Mouse (Mus musculus): ENCODE data around the gene Rasa2. TPM values are rescaled to one million over a fixed set of nuclear protein-coding genes. Genes with fewer than 3 reads are reported as not detected.

Gene Rasa2
- polyA plus RNA-seq, 1 experiment from 2014 or later: 20.5 TPM

DNA sequence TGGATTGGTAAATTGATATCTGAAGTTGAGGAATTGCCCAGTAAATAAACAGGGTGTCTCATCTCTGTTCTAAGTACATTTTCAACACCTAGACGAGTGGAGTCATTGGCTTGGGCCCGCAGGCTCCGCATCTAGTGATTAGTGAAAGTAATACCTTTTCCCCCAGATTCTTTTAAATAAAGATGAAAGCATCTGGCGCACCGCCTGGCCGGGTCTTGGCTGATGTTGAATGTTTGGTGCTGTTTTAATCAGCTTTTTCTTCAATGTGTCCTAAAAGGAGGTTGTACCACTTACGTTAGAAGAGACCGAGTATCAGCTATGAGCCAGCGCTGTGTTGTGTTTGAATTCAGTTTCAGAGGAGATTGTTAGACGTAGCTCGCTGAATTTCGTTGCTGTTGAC, 39.8 kb upstream of the Rasa2 start:
- 93% methylated on average over 12 of the region's 12 CpGs for WGBS
- H3K4me3 ChIP-seq (ENCODE audit: low read depth, low read length): no peak overlapping the region
- H3K27me3 ChIP-seq (replicated peaks; ENCODE audit: control insufficient read depth, insufficient read depth, low read length): no peaks in the 10 kb centered on the region
- H3K9me3 ChIP-seq (ENCODE audit: control insufficient read depth, low read length): no peaks in the 10 kb centered on the region
- no peaks in the 10 kb centered on the region for H3K36me3 ChIP-seq (ENCODE audit: control insufficient read depth, insufficient read depth, low read length)
- ATAC-seq (replicated peaks; ENCODE audit: low FRiP score, low TSS enrichment, low read depth) (no peak), DNase-seq (ENCODE audit: low spot score) (peak; percentile 48)
- 0 out of 2 replicates have a peak, but pooled peaks cover 5% of the 10 kb centered on the region for H3K4me1 ChIP-seq (replicated peaks; ENCODE audit: control insufficient read depth, insufficient read depth, low read length)
- no peak overlapping the region for H3K4me2 ChIP-seq (ENCODE audit: low read length)
- H3K27ac ChIP-seq (ENCODE audit: low read depth): no peak overlapping the region
- H3K9ac ChIP-seq (ENCODE audit: low read length): no peak overlapping the region

GRCm38 (mm10) chr9:96669877-96670276, 38.5 kb upstream of the Rasa2 start:
- Histone ChIP-seq H3K36me3 (ENCODE audit: control insufficient read depth, insufficient read depth, low read length) (no peaks in the 10 kb centered on the region), H3K4me1 (replicated peaks; ENCODE audit: control insufficient read depth, insufficient read depth, low read length) (no peaks in the 10 kb centered on the region), H3K9me3 (ENCODE audit: control insufficient read depth, low read length) (no peaks in the 10 kb centered on the region), H3K4me3 (ENCODE audit: low read depth, low read length) (peak overlapping the region; percentile 29), H3K27me3 (replicated peaks; ENCODE audit: control insufficient read depth, insufficient read depth, low read length) (no peaks in the 10 kb centered on the region), H3K4me2 (ENCODE audit: low read length) (peak overlapping the region; percentile 51), H3K9ac (ENCODE audit: low read length) (peak overlapping the region; percentile 34; the same call in 1 of the 2 replicates), H3K27ac (ENCODE audit: low read depth) (0 out of 2 replicates have a peak overlapping the region, but pooled peaks have one; percentile 36)
- WGBS: 1% methylated on average over 15 of the region's 15 CpGs
- DNase-seq (ENCODE audit: low spot score) (peak; percentile 93), ATAC-seq (replicated peaks; ENCODE audit: low FRiP score, low TSS enrichment, low read depth) (peak; percentile 99)

- 48% methylated on average over 5 of the region's 5 CpGs for WGBS
- DNase-seq (ENCODE audit: low spot score) (peak; percentile 74), ATAC-seq (replicated peaks; ENCODE audit: low FRiP score, low TSS enrichment, low read depth) (peak; percentile 57; the same call in 1 of the 2 replicates)
Measured at GRCm38 (mm10) chr9:96668628-96669027, 37.2 kb upstream of the Rasa2 start.

GRCm38 (mm10) chr9:96660510-96661244, 29.3 kb upstream of the Rasa2 start:
- DNase-seq (ENCODE audit: low spot score): no peak
- Histone ChIP-seq H3K9me3 (ENCODE audit: control insufficient read depth, low read length) (no peaks in the 10 kb centered on the region), H3K9ac (ENCODE audit: low read length) (no peak overlapping the region), H3K27ac (ENCODE audit: low read depth) (no peak overlapping the region), H3K36me3 (ENCODE audit: control insufficient read depth, insufficient read depth, low read length) (no peaks in the 10 kb centered on the region), H3K27me3 (replicated peaks; ENCODE audit: control insufficient read depth, insufficient read depth, low read length) (no peaks in the 10 kb centered on the region), H3K4me2 (ENCODE audit: low read length) (no peak overlapping the region), H3K4me3 (ENCODE audit: low read depth, low read length) (no peak overlapping the region), H3K4me1 (replicated peaks; ENCODE audit: control insufficient read depth, insufficient read depth, low read length) (no peaks in the 10 kb centered on the region)
- WGBS: 71% methylated on average over 10 of the region's 10 CpGs
- no peak for ATAC-seq (replicated peaks; ENCODE audit: low FRiP score, low TSS enrichment, low read depth)

More at GRCm38 (mm10) chr9:96668628-96669027, 37.2 kb upstream of the Rasa2 start:
- H3K9me3 ChIP-seq (ENCODE audit: control insufficient read depth, low read length): no peaks in the 10 kb centered on the region
- no peaks in the 10 kb centered on the region for H3K27me3 ChIP-seq (replicated peaks; ENCODE audit: control insufficient read depth, insufficient read depth, low read length)
- no peak overlapping the region for H3K4me2 ChIP-seq (ENCODE audit: low read length)
- no peak overlapping the region for H3K4me3 ChIP-seq (ENCODE audit: low read depth, low read length)
- no peaks in the 10 kb centered on the region for H3K4me1 ChIP-seq (replicated peaks; ENCODE audit: control insufficient read depth, insufficient read depth, low read length)
- no peaks in the 10 kb centered on the region for H3K36me3 ChIP-seq (ENCODE audit: control insufficient read depth, insufficient read depth, low read length)
- no peak overlapping the region for H3K9ac ChIP-seq (ENCODE audit: low read length)
- no peak overlapping the region for H3K27ac ChIP-seq (ENCODE audit: low read depth)

GRCm38 (mm10) chr9:96659801-96660200, 28.4 kb upstream of the Rasa2 start:
- no peak overlapping the region for H3K9ac ChIP-seq (ENCODE audit: low read length)
- H3K36me3 ChIP-seq (ENCODE audit: control insufficient read depth, insufficient read depth, low read length): no peaks in the 10 kb centered on the region
- 58% methylated on average over 2 of the region's 2 CpGs for WGBS
- ATAC-seq (replicated peaks; ENCODE audit: low FRiP score, low TSS enrichment, low read depth): no peak
- H3K4me1 ChIP-seq (replicated peaks; ENCODE audit: control insufficient read depth, insufficient read depth, low read length): no peaks in the 10 kb centered on the region
- H3K27me3 ChIP-seq (replicated peaks; ENCODE audit: control insufficient read depth, insufficient read depth, low read length): no peaks in the 10 kb centered on the region
- no peaks in the 10 kb centered on the region for H3K9me3 ChIP-seq (ENCODE audit: control insufficient read depth, low read length)
- H3K4me3 ChIP-seq (ENCODE audit: low read depth, low read length): no peak overlapping the region
- no peak overlapping the region for H3K27ac ChIP-seq (ENCODE audit: low read depth)
- no peak for DNase-seq (ENCODE audit: low spot score)
- H3K4me2 ChIP-seq (ENCODE audit: low read length): no peak overlapping the region

DNA sequence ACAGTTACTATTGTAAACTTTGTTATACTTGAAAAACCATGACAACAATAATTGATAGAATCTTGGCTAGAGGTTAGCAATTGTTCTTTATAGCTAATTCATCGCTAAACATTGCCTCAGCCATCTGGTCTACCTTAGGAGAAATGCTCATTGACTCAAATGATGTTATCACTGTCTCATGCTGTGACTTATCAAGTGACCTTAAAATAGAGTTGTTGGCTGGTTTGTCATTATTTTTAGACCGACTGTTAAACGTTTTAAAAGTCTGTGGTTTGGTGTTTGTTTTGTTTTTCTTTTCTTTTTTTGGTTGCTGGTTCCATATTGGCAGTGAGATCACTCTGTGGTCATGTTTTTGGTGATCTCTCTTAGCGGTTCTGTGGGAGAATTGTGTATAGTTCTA, 22.1 kb upstream of the Rasa2 start:
- no peaks in the 10 kb centered on the region for H3K9me3 ChIP-seq (ENCODE audit: control insufficient read depth, low read length)
- no peaks in the 10 kb centered on the region for H3K36me3 ChIP-seq (ENCODE audit: control insufficient read depth, insufficient read depth, low read length)
- no peak overlapping the region for H3K9ac ChIP-seq (ENCODE audit: low read length)
- H3K27ac ChIP-seq (ENCODE audit: low read depth): no peak overlapping the region
- DNase-seq (ENCODE audit: low spot score) (no peak), ATAC-seq (replicated peaks; ENCODE audit: low FRiP score, low TSS enrichment, low read depth) (no peak)
- no peaks in the 10 kb centered on the region for H3K4me1 ChIP-seq (replicated peaks; ENCODE audit: control insufficient read depth, insufficient read depth, low read length)
- 80% methylated on average over 4 of the region's 4 CpGs for WGBS
- no peak overlapping the region for H3K4me2 ChIP-seq (ENCODE audit: low read length)
- H3K27me3 ChIP-seq (replicated peaks; ENCODE audit: control insufficient read depth, insufficient read depth, low read length): no peaks in the 10 kb centered on the region
- no peak overlapping the region for H3K4me3 ChIP-seq (ENCODE audit: low read depth, low read length)

- no peaks in the 10 kb centered on the region for H3K4me1 ChIP-seq (replicated peaks; ENCODE audit: control insufficient read depth, insufficient read depth, low read length)
- H3K4me2 ChIP-seq (ENCODE audit: low read length): no peak overlapping the region
- no peak overlapping the region for H3K4me3 ChIP-seq (ENCODE audit: low read depth, low read length)
- H3K27me3 ChIP-seq (replicated peaks; ENCODE audit: control insufficient read depth, insufficient read depth, low read length): no peaks in the 10 kb centered on the region
- H3K36me3 ChIP-seq (ENCODE audit: control insufficient read depth, insufficient read depth, low read length): no peaks in the 10 kb centered on the region
- no peak overlapping the region for H3K9ac ChIP-seq (ENCODE audit: low read length)
- no peak overlapping the region for H3K27ac ChIP-seq (ENCODE audit: low read depth)
- DNase-seq (ENCODE audit: low spot score) (no peak), ATAC-seq (replicated peaks; ENCODE audit: low FRiP score, low TSS enrichment, low read depth) (no peak)
- no peaks in the 10 kb centered on the region for H3K9me3 ChIP-seq (ENCODE audit: control insufficient read depth, low read length)
- 64% methylated on average over 6 of the region's 6 CpGs for WGBS
Measured at GRCm38 (mm10) chr9:96652763-96653162, 21.3 kb upstream of the Rasa2 start.

DNA sequence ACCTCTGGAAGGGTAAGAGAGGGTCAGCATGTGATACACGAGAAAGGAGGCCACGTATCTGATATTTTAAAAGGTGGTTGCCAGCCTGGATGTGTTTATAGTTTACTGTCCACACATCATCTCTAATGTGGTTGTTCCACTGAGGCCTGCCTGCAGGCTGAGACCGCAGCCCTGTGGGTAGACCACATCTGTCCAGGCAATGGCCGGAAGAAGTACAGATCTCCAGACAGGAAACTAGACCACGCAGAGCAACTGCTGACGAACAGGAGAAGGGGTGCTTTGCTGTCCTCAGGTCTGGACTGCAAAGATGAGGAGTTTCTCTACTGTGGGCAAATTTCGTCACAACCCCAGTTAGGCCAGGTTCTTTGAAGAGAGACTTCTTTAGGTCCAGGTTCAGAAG, 19.4 kb upstream of the Rasa2 start:
- no peaks in the 10 kb centered on the region for H3K36me3 ChIP-seq (ENCODE audit: control insufficient read depth, insufficient read depth, low read length)
- no peak for DNase-seq (ENCODE audit: low spot score)

DNA sequence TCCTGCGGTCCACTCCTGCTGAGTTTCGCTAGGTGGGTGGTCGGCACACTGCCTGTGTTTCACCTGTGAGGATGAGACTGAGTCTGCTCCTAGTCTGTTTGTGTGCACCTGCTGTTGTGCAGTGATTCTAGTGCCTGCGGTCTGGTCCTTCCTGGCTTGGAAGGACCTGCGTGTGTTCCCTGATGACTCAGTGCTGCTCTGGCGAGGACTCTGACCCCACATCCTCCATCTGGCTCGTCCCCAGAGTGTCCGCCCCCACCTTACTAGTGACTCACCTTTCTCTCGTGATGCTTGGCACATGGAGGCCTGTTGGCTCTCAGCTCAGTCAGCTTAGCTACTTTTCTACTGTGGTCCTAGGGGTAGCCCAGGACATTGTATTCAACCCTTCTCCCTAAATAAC, 18.5 kb upstream of the Rasa2 start:
- WGBS: 55% methylated on average over 9 of the region's 9 CpGs
- Histone ChIP-seq H3K27me3 (replicated peaks; ENCODE audit: control insufficient read depth, insufficient read depth, low read length) (no peaks in the 10 kb centered on the region), H3K27ac (ENCODE audit: low read depth) (no peak overlapping the region), H3K4me2 (ENCODE audit: low read length) (no peak overlapping the region), H3K36me3 (ENCODE audit: control insufficient read depth, insufficient read depth, low read length) (no peaks in the 10 kb centered on the region), H3K4me3 (ENCODE audit: low read depth, low read length) (no peak overlapping the region), H3K9ac (ENCODE audit: low read length) (no peak overlapping the region), H3K4me1 (replicated peaks; ENCODE audit: control insufficient read depth, insufficient read depth, low read length) (no peaks in the 10 kb centered on the region), H3K9me3 (ENCODE audit: control insufficient read depth, low read length) (no peaks in the 10 kb centered on the region)
- ATAC-seq (replicated peaks; ENCODE audit: low FRiP score, low TSS enrichment, low read depth): peak; percentile 94
- peak; percentile 64 for DNase-seq (ENCODE audit: low spot score)

More for the DNA sequence above, 19.4 kb upstream of the Rasa2 start:
- H3K4me1 ChIP-seq (replicated peaks; ENCODE audit: control insufficient read depth, insufficient read depth, low read length): no peaks in the 10 kb centered on the region
- ATAC-seq (replicated peaks; ENCODE audit: low FRiP score, low TSS enrichment, low read depth): no peak
- no peak overlapping the region for H3K9ac ChIP-seq (ENCODE audit: low read length)
- H3K4me2 ChIP-seq (ENCODE audit: low read length): no peak overlapping the region
- 70% methylated on average over 7 of the region's 7 CpGs for WGBS
- no peaks in the 10 kb centered on the region for H3K9me3 ChIP-seq (ENCODE audit: control insufficient read depth, low read length)
- H3K4me3 ChIP-seq (ENCODE audit: low read depth, low read length): no peak overlapping the region
- H3K27ac ChIP-seq (ENCODE audit: low read depth): no peak overlapping the region
- H3K27me3 ChIP-seq (replicated peaks; ENCODE audit: control insufficient read depth, insufficient read depth, low read length): no peaks in the 10 kb centered on the region

Measured in intestine, embryonic 14.5 days (tissue).